Mouse (Mus musculus) liver, postnatal 0 days (tissue): ENCODE measurements around the gene Skint8. TPM values are rescaled to one million over a fixed set of nuclear protein-coding genes. Genes with fewer than 3 reads are reported as not detected.
"Not testable (repeated sequence)": the region's sequence is repeated elsewhere in the genome, so short reads cannot be mapped to it uniquely, and the experiment has no call there.

Experiments
- ATAC-seq: fragments of 200-750 bp; cut with Nextera tagmentation; 2 replicates; pipeline ENCODE4 v1.8.0; 2017; ENCODE audit warnings: mild to moderate bottlenecking, moderate library complexity
- DNase-seq: peaks from one replicate; pipeline ENCODE4 v3.0.0-alpha.2; 2016
- H3K27ac ChIP-seq: fragments of 300-500 bp; sonication (generic); 2 replicates; pipeline ENCODE4 v1.5.1; 2014; ENCODE audit warnings: antibody characterized with exemption, moderate library complexity, mild to moderate bottlenecking, low read depth
- H3K27me3 ChIP-seq: fragments of 300-500 bp; sonication (generic); 2 replicates; pipeline ENCODE4 v1.6.1; 2014; ENCODE audit warnings: low read length, control low read depth, mixed read lengths; ENCODE audit not compliant: insufficient read depth
- H3K36me3 ChIP-seq: fragments of 300-500 bp; sonication (generic); replicated peaks from 2 replicates; pipeline ENCODE4 v1.6.1; 2014; ENCODE audit warnings: mild to moderate bottlenecking, control low read depth, low read length, moderate library complexity, mixed read lengths; ENCODE audit not compliant: insufficient read depth
- H3K4me1 ChIP-seq: fragments of 300-500 bp; sonication (generic); 2 replicates; pipeline ENCODE4 v1.6.1; 2014; ENCODE audit warnings: antibody characterized with exemption, mild to moderate bottlenecking, control low read depth; ENCODE audit not compliant: insufficient read depth
- H3K4me2 ChIP-seq: fragments of 300-500 bp; sonication (generic); 2 replicates; pipeline ENCODE4 v1.6.1; 2014; ENCODE audit warnings: low read depth, mild to moderate bottlenecking, low read length, moderate library complexity, mixed read lengths
- H3K4me3 ChIP-seq: fragments of 300-500 bp; sonication (generic); 2 replicates; pipeline ENCODE4 v1.5.1; 2014; ENCODE audit warnings: low read depth, low read length
- H3K9ac ChIP-seq: fragments of 300-500 bp; sonication (generic); replicated peaks from 2 replicates; pipeline ENCODE4 v1.6.1; 2014; ENCODE audit warnings: mild to moderate bottlenecking, moderate library complexity
- H3K9me3 ChIP-seq: fragments of 300-500 bp; sonication (generic); 2 replicates; pipeline ENCODE4 v1.6.1; 2016; ENCODE audit warnings: mild to moderate bottlenecking, control low read depth, low read length, mixed read lengths
- CTCF ChIP-seq: sonication (generic); IDR thresholded peaks from 2 replicates; pipeline ENCODE4 v1.5.1; 2016; ENCODE audit warnings: antibody characterized with exemption, low read depth
- EP300 ChIP-seq: IDR thresholded peaks from 2 replicates; pipeline ENCODE4 v1.6.1; 2016; ENCODE audit warnings: antibody characterized with exemption, low read depth, mild to moderate bottlenecking
- WGBS: fragments of 180-500 bp; shearing (Covaris S2); extraction: QIAGEN DNeasy Blood & Tissue Kit; methylation state at CpG from one replicate; pipeline ENCODE4 v1.1.7; 2014; ENCODE audit not compliant: insufficient replicate concordance; 5-methylcytosine and 5-hydroxymethylcytosine counted together
- polyA plus RNA-seq: library from polyadenylated mRNA; unstranded; fragments of >200 nt; fragmentation: Nextera tagmentation; extraction: Ambion mirVana; gene quantifications from 2 replicates; pipeline ENCODE4 v1.2.1, GENCODE M21; 2015

Skint8 gene
- polyA plus RNA-seq, 1 experiment from 2014 or later, result not detected

GRCm38 (mm10) chr4:111898566-111898965, 20.6 kb upstream of the Skint8 start:
- Histone ChIP-seq H3K4me1 (no peaks in the 10 kb centered on the region), H3K9me3 (no peaks in the 10 kb centered on the region), H3K36me3 (no peaks in the 10 kb centered on the region), H3K27ac (no peak overlapping the region), H3K4me2 (no peak overlapping the region), H3K9ac (no peak overlapping the region), H3K4me3 (no peak overlapping the region), H3K27me3 (no peaks in the 10 kb centered on the region)
- ATAC-seq (no peak), DNase-seq (no peak)
- TF ChIP-seq CTCF, result no peak
- TF ChIP-seq EP300, result no peak
- WGBS, result 55% methylated on average over 4 of the region's 4 CpGs

- not testable (repeated sequence) for DNase-seq, H3K27ac ChIP-seq, H3K4me3 ChIP-seq, H3K36me3 ChIP-seq, H3K9ac ChIP-seq, H3K4me2 ChIP-seq, ATAC-seq, H3K9me3 ChIP-seq, H3K4me1 ChIP-seq, H3K27me3 ChIP-seq
- 68% methylated on average over 1 of the region's 1 CpGs for WGBS
These were observed 18.7 kb upstream of the Skint8 start for GRCm38 (mm10) chr4:111900491-111900890.

- no peak for ATAC-seq
- Histone ChIP-seq H3K4me2 (no peak overlapping the region), H3K36me3 (no peaks in the 10 kb centered on the region), H3K4me1 (no peaks in the 10 kb centered on the region), H3K4me3 (no peak overlapping the region), H3K9ac (no peak overlapping the region), H3K27me3 (no peaks in the 10 kb centered on the region), H3K27ac (no peak overlapping the region), H3K9me3 (no peaks in the 10 kb centered on the region)
- 80% methylated on average over 1 of the region's 1 CpGs for WGBS
- no peak for TF ChIP-seq EP300
- TF ChIP-seq CTCF, result no peak
- no peak for DNase-seq
These were observed 17.7 kb upstream of the Skint8 start for GRCm38 (mm10) chr4:111901473-111901872.

GRCm38 (mm10) chr4:111902775-111903174, 16.4 kb upstream of the Skint8 start, which contains the start of gene Slc5a9:
Slc5a9 (minus strand) TSS chr4:111902918.
- Histone ChIP-seq H3K36me3 (no peaks in the 10 kb centered on the region), H3K9ac (no peak within 1 kb of the TSS), H3K9me3 (no peaks in the 10 kb centered on the region), H3K4me1 (no peaks in the 10 kb centered on the region), H3K4me3 (no peak within 1 kb of the TSS), H3K4me2 (no peak within 1 kb of the TSS), H3K27ac (no peak within 1 kb of the TSS), H3K27me3 (no peaks in the 10 kb centered on the region)
- TF ChIP-seq EP300, result no peak
- no peak for TF ChIP-seq CTCF
- ATAC-seq, result no peak
- no peak for DNase-seq

- H3K27me3 ChIP-seq, result no peaks in the 10 kb centered on the region
- no peaks in the 10 kb centered on the region for H3K4me1 ChIP-seq
- no peak overlapping the region for H3K27ac ChIP-seq
- H3K4me2 ChIP-seq, result no peak overlapping the region
- H3K9ac ChIP-seq, result no peak overlapping the region
- no peak for DNase-seq
- no peaks in the 10 kb centered on the region for H3K36me3 ChIP-seq
- WGBS, result 27% methylated on average over 2 of the region's 2 CpGs
- no peak for TF ChIP-seq EP300
- TF ChIP-seq CTCF, result peak; percentile 67
- no peak overlapping the region for H3K4me3 ChIP-seq
- H3K9me3 ChIP-seq, result no peaks in the 10 kb centered on the region
- no peak for ATAC-seq
These were observed 11.3 kb upstream of the Skint8 start for GRCm38 (mm10) chr4:111907926-111908325.

- no peak overlapping the region for H3K4me2 ChIP-seq
- DNase-seq, result no peak
- no peaks in the 10 kb centered on the region for H3K9me3 ChIP-seq
- H3K27ac ChIP-seq, result no peak overlapping the region
- ATAC-seq, result no peak
- no peak overlapping the region for H3K4me3 ChIP-seq
- no peaks in the 10 kb centered on the region for H3K36me3 ChIP-seq
- WGBS, result 11% methylated on average over 1 of the region's 1 CpGs
- no peak overlapping the region for H3K9ac ChIP-seq
- TF ChIP-seq CTCF (peak; percentile 15; the same call in 1 of the 2 replicates), EP300 (no peak)
- H3K27me3 ChIP-seq, result no peaks in the 10 kb centered on the region
- no peaks in the 10 kb centered on the region for H3K4me1 ChIP-seq
These were observed 42.1 kb downstream of the Skint8 start for GRCm38 (mm10) chr4:111961309-111961708.

- not testable (repeated sequence) for H3K27ac ChIP-seq, H3K36me3 ChIP-seq, ATAC-seq, DNase-seq, H3K4me1 ChIP-seq, H3K27me3 ChIP-seq, H3K4me3 ChIP-seq, H3K9me3 ChIP-seq, H3K9ac ChIP-seq, H3K4me2 ChIP-seq
- 55% methylated on average over 1 of the region's 1 CpGs for WGBS
These were observed 44.0 kb downstream of the Skint8 start for GRCm38 (mm10) chr4:111963241-111963640.
